ENCODE assay signal across 24 mouse cellular contexts in the genomic region with DNA sequence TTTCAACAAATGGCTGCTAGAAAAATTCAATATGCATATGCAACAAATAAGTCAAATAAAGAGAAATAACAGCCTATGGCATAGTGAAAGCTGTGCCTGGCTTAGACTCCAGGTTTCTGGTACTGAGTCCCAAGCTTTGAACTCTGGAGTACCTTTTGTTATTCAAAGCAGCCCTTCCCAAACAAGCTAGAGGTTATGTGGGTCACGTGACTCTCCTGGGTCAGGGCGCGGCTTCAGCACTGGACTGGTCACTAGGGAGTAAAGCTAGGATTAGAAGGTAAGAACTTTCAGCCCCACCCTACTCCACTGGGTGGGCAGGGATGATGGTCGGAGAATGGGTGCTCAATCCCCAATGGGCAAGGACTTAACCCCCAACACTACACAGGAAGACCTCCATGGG.
"Had no signal": no experiment of that assay in that cellular context is flagged by ENCODE, and none has a peak within 500 bp of the region (broad histone marks: within the 10 kb centered on the region; RNA-seq: fewer than 3 reads in every experiment).

No protein-coding gene starts in this region.

- H3K4me1 ChIP-seq: intestine, embryonic 15.5 days; limb, embryonic 15.5 days; liver, embryonic 12.5 days had no signal

- H3K4me3 ChIP-seq: gastrocnemius, adult 2 months; heart, embryonic 10.5 days; heart, embryonic 12.5 days; hindbrain, embryonic 10.5 days; hindbrain, embryonic 12.5 days; intestine, embryonic 15.5 days; layer of hippocampus, adult 2 months; limb, embryonic 13.5 days; limb, embryonic 15.5 days; liver, embryonic 12.5 days had no signal

- H3K27ac ChIP-seq: gastrocnemius, adult 2 months; heart, embryonic 10.5 days; hindbrain, embryonic 10.5 days; hindbrain, embryonic 12.5 days; hindbrain, embryonic 14.5 days; intestine, embryonic 15.5 days; layer of hippocampus, adult 2 months; limb, embryonic 13.5 days; limb, embryonic 15.5 days; liver, embryonic 12.5 days; liver, embryonic 14.5 days had no signal

- H3K9ac ChIP-seq: heart, embryonic 12.5 days; hindbrain, embryonic 12.5 days; hindbrain, embryonic 14.5 days; intestine, embryonic 15.5 days; limb, embryonic 13.5 days; limb, embryonic 15.5 days; liver, embryonic 12.5 days; liver, embryonic 14.5 days had no signal

- H3K9me3 ChIP-seq: heart, embryonic 10.5 days; heart, embryonic 12.5 days; hindbrain, embryonic 10.5 days; hindbrain, embryonic 12.5 days; intestine, embryonic 15.5 days; limb, embryonic 13.5 days; limb, embryonic 15.5 days; liver, embryonic 12.5 days had no signal

- H3K27me3 ChIP-seq: heart, embryonic 12.5 days; hindbrain, embryonic 12.5 days; intestine, embryonic 15.5 days; limb, embryonic 13.5 days; limb, embryonic 15.5 days; liver, embryonic 12.5 days had no signal

- DNase-seq: gastrocnemius, adult 2 months; gastrocnemius, postnatal 10 days; gastrocnemius, postnatal 25 days; heart, adult 18-20 months; heart, postnatal 14 days; heart, postnatal 36 days; kidney, adult 18-20 months; kidney, adult 8-10 months; kidney, postnatal 10 days; kidney, postnatal 25 days; kidney, postnatal 4 days; layer of hippocampus, postnatal 36 days; left cerebral cortex, postnatal 4 days had no signal
